ENCODE assay signal across 22 mouse cellular contexts in genomic region chr6:53448317-53448870, GRCm38 (mm10).
DNase-seq lines count a peak whose midpoint lies in the region; ATAC-seq and TF ChIP-seq lines count a peak whose summit lies in the region.
"Had no signal": no experiment of that assay in that cellular context is flagged by ENCODE, and none has a peak within 500 bp of the region (broad histone marks: within the 10 kb centered on the region; RNA-seq: fewer than 3 reads in every experiment).

No protein-coding gene starts in this region.

- H3K27me3 ChIP-seq in lung, embryonic 14.5 days (ENCODE audit: insufficient read depth, low read length): no peaks in the 10 kb centered on the region
- H3K27me3 ChIP-seq in limb, embryonic 13.5 days: no peaks in the 10 kb centered on the region
- H3K27me3 ChIP-seq in kidney, embryonic 14.5 days (ENCODE audit: control insufficient read depth, insufficient read depth, low read length): no peaks in the 10 kb centered on the region
- H3K27me3 ChIP-seq in hindbrain, embryonic 11.5 days (ENCODE audit: control insufficient read depth, insufficient read depth, low read length): no peaks in the 10 kb centered on the region
- H3K27me3 ChIP-seq: embryonic facial prominence, embryonic 15.5 days; heart, embryonic 12.5 days; neural tube, embryonic 12.5 days had no signal

- no peaks in the 10 kb centered on the region for H3K9me3 ChIP-seq in lung, embryonic 14.5 days (ENCODE audit: low read depth, low read length)
- H3K9me3 ChIP-seq in limb, embryonic 13.5 days: no peaks in the 10 kb centered on the region
- no peaks in the 10 kb centered on the region for H3K9me3 ChIP-seq in kidney, embryonic 14.5 days (ENCODE audit: control insufficient read depth, low read length)
- no peaks in the 10 kb centered on the region for H3K9me3 ChIP-seq in hindbrain, embryonic 11.5 days (ENCODE audit: control insufficient read depth, low read length)
- H3K9me3 ChIP-seq: embryonic facial prominence, embryonic 15.5 days; forebrain, embryonic 10.5 days; heart, embryonic 12.5 days; neural tube, embryonic 12.5 days had no signal

- no peak overlapping the region for H3K9ac ChIP-seq in lung, embryonic 14.5 days
- no peak overlapping the region for H3K9ac ChIP-seq in limb, embryonic 13.5 days
- no peak overlapping the region for H3K9ac ChIP-seq in kidney, embryonic 14.5 days (ENCODE audit: low read depth, low read length)
- H3K9ac ChIP-seq in hindbrain, embryonic 11.5 days (ENCODE audit: low read depth, low read length): no peak overlapping the region
- H3K9ac ChIP-seq: embryonic facial prominence, embryonic 15.5 days; heart, embryonic 12.5 days; liver, embryonic 14.5 days; neural tube, embryonic 12.5 days had no signal

- 57% methylated on average over 9 of the region's 9 CpGs for WGBS in lung, embryonic 14.5 days
- 71% methylated on average over 9 of the region's 9 CpGs for WGBS in limb, embryonic 13.5 days
- 84% methylated on average over 9 of the region's 9 CpGs for WGBS in kidney, embryonic 14.5 days
- 89% methylated on average over 9 of the region's 9 CpGs for WGBS in hindbrain, embryonic 11.5 days

- H3K4me2 ChIP-seq in lung, embryonic 14.5 days: no peak overlapping the region
- 0 out of 2 replicates have a peak overlapping the region, but pooled peaks have one; percentile 19 for H3K4me2 ChIP-seq in limb, embryonic 13.5 days (replicated peaks)
- no peak overlapping the region for H3K4me2 ChIP-seq in kidney, embryonic 14.5 days (replicated peaks; ENCODE audit: low read depth, low read length)
- H3K4me2 ChIP-seq in hindbrain, embryonic 11.5 days (replicated peaks; ENCODE audit: low read depth, low read length): no peak overlapping the region
- H3K4me2 ChIP-seq: embryonic facial prominence, embryonic 15.5 days; heart, embryonic 12.5 days had no signal

- H3K4me3 ChIP-seq in lung, embryonic 14.5 days (ENCODE audit: low read depth, low read length): no peak overlapping the region
- H3K4me3 ChIP-seq in bone marrow macrophage, adult 2 months (ENCODE audit: insufficient read depth, low read length): peak overlapping the region; percentile 7; the same call in 1 of the 2 replicates
- no peak overlapping the region for H3K4me3 ChIP-seq in limb, embryonic 13.5 days
- no peak overlapping the region for H3K4me3 ChIP-seq in kidney, embryonic 14.5 days (ENCODE audit: low read length)
- no peak overlapping the region for H3K4me3 ChIP-seq in hindbrain, embryonic 11.5 days (ENCODE audit: low read depth, low read length)
- H3K4me3 ChIP-seq: embryonic facial prominence, embryonic 15.5 days; forebrain, embryonic 10.5 days; heart, embryonic 12.5 days; neural tube, embryonic 12.5 days had no signal

- H3K36me3 ChIP-seq in lung, embryonic 14.5 days (ENCODE audit: insufficient read depth): no peaks in the 10 kb centered on the region
- H3K36me3 ChIP-seq in limb, embryonic 13.5 days: peaks cover 13% of the 10 kb centered on the region; the same call in 1 of the 2 replicates
- H3K36me3 ChIP-seq in kidney, embryonic 14.5 days (ENCODE audit: control insufficient read depth, insufficient read depth, low read length): no peaks in the 10 kb centered on the region
- H3K36me3 ChIP-seq in hindbrain, embryonic 11.5 days (ENCODE audit: control insufficient read depth, insufficient read depth, low read length): no peaks in the 10 kb centered on the region
- H3K36me3 ChIP-seq: embryonic facial prominence, embryonic 15.5 days; forebrain, embryonic 10.5 days; heart, embryonic 12.5 days; neural tube, embryonic 12.5 days had no signal

- ATAC-seq in lung, embryonic 14.5 days (ENCODE audit: insufficient read depth): no peak
- no peak for ATAC-seq in limb, embryonic 13.5 days (ENCODE audit: low FRiP score, low read depth)
- peak; percentile 63 for ATAC-seq in megakaryocyte progenitor cell, adult 5-6 weeks (replicated peaks; ENCODE audit: poor library complexity)
- ATAC-seq in kidney, embryonic 14.5 days (ENCODE audit: low FRiP score, low TSS enrichment): no peak
- ATAC-seq in hindbrain, embryonic 11.5 days (ENCODE audit: low FRiP score): no peak
- ATAC-seq: inflammation-experienced regulatory T-cells, adult 6 months had no signal

- no peak for DNase-seq in lung, embryonic 14.5 days
- DNase-seq in lung, postnatal 14 days: no peak
- DNase-seq in liver: no peak
- DNase-seq in hindbrain, embryonic 11.5 days (ENCODE audit: low spot score): no peak
- DNase-seq: adrenal gland, postnatal 25 days; cerebellum, adult 9-11 months; embryo, embryonic 11 days; gastrocnemius, postnatal 36 days; heart, postnatal 36 days; kidney, adult 9 months; right cerebral cortex, postnatal 14 days; thymus, postnatal 36 days had no signal

- peaks cover 13% of the 10 kb centered on the region; the same call in 1 of the 2 replicates for H3K4me1 ChIP-seq in lung, embryonic 14.5 days (ENCODE audit: insufficient read depth)
- peaks cover 36% of the 10 kb centered on the region for H3K4me1 ChIP-seq in bone marrow macrophage, adult 2 months (ENCODE audit: control insufficient read depth, insufficient read depth, low read length)
- H3K4me1 ChIP-seq in limb, embryonic 13.5 days: peaks cover 53% of the 10 kb centered on the region
- peaks cover 33% of the 10 kb centered on the region; the same call in 1 of the 2 replicates for H3K4me1 ChIP-seq in kidney, embryonic 14.5 days (ENCODE audit: control insufficient read depth, insufficient read depth, low read length)
- no peaks in the 10 kb centered on the region for H3K4me1 ChIP-seq in hindbrain, embryonic 11.5 days (replicated peaks; ENCODE audit: control insufficient read depth, insufficient read depth, low read length)

- 0 out of 2 replicates have a peak overlapping the region, but pooled peaks have one; percentile 32 for H3K27ac ChIP-seq in lung, embryonic 14.5 days (ENCODE audit: low read depth)
- H3K27ac ChIP-seq in bone marrow macrophage, adult 2 months (ENCODE audit: insufficient read depth, low read depth, low read length): peak overlapping the region; percentile 20
- H3K27ac ChIP-seq in limb, embryonic 13.5 days: peak overlapping the region; percentile 85
- no peak overlapping the region for H3K27ac ChIP-seq in kidney, embryonic 14.5 days (ENCODE audit: low read depth, low read length)
- H3K27ac ChIP-seq in hindbrain, embryonic 11.5 days (ENCODE audit: low read depth, low read length): no peak overlapping the region
- H3K27ac ChIP-seq: embryonic facial prominence, embryonic 15.5 days; forebrain, embryonic 10.5 days; liver, embryonic 14.5 days; neural tube, embryonic 12.5 days had no signal

- no peak for TF ChIP-seq POLR2A in bone marrow macrophage, adult 2 months (IDR thresholded peaks at IDR 0.05; ENCODE audit: borderline replicate concordance, low read depth, low read length)

- no peak for TF ChIP-seq CTCF in lung, embryonic 14.5 days (IDR thresholded peaks at IDR 0.05; ENCODE audit: low read depth)
- TF ChIP-seq CTCF in bone marrow macrophage, adult 2 months (IDR thresholded peaks at IDR 0.05; ENCODE audit: low read depth, low read length): no peak

Comparison
In these comparisons a context has a peak if more than half of its experiments do, and no peak if none do; other contexts are left out.
1. H3K27ac ChIP-seq: peak in lung, embryonic 14.5 days (single experiment), bone marrow macrophage, adult 2 months (single experiment) and limb, embryonic 13.5 days (single experiment); none in kidney, embryonic 14.5 days (single experiment) and hindbrain, embryonic 11.5 days (single experiment).